Mouse (Mus musculus) megakaryocyte-erythroid progenitor cell, adult 5-6 weeks (primary cell): Measurements from ENCODE around the gene Zfx. TPM values are rescaled to one million over a fixed set of nuclear protein-coding genes. Genes with fewer than 3 reads are reported as not detected.

ENCODE experiments used
- ATAC-seq: replicated peaks from 2 replicates; pipeline ENCODE4 v1.8.0; 2016; ENCODE audit warnings: mild to moderate bottlenecking, inconsistent platforms; ENCODE audit not compliant: severe bottlenecking, poor library complexity, low FRiP score, low TSS enrichment
- total RNA-seq, 2 experiments: library from RNA; stranded (forward) in 1 of 2; stranded (reverse) in 1 of 2; fragments of 200-1000, 215-1000 nt in 1 of 2; fragments of >200 nt in 1 of 2; fragmentation: Nextera tagmentation in 1 of 2; gene quantifications; 2 replicates each; pipeline ENCODE4 v1.2.3; 2014 to 2017

The Zfx gene
- total RNA-seq, 2 experiments from 2014 or later, result 24.7 to 28.9 TPM

- ATAC-seq, result no peak
Measured at GRCm38 (mm10) chrX:94100561-94100960, 22.9 kb downstream of the Zfx start.

GRCm38 (mm10) chrX:94091001-94091400 is 32.5 kb downstream of the Zfx start:
- ATAC-seq, result no peak

GRCm38 (mm10) chrX:94061246-94061645 is 62.3 kb downstream of the Zfx start:
- no peak for ATAC-seq

GRCm38 (mm10) chrX:94060751-94061150 is 62.8 kb downstream of the Zfx start:
- ATAC-seq, result no peak

- ATAC-seq, result no peak
Measured at GRCm38 (mm10) chrX:94058748-94059147, 64.8 kb downstream of the Zfx start.

- no peak for ATAC-seq
Measured at GRCm38 (mm10) chrX:94049048-94049447, 74.5 kb downstream of the Zfx start.

- no peak for ATAC-seq
Measured at GRCm38 (mm10) chrX:94048048-94048447, 75.5 kb downstream of the Zfx start.

GRCm38 (mm10) chrX:94047381-94047780 is 76.1 kb downstream of the Zfx start:
- ATAC-seq, result no peak

- ATAC-seq, result peak; percentile 71; the same call in 1 of the 2 replicates
Measured at GRCm38 (mm10) chrX:94032937-94033336, 90.6 kb downstream of the Zfx start.

- no peak for ATAC-seq
Measured at GRCm38 (mm10) chrX:94030081-94030480, 93.4 kb downstream of the Zfx start.

Other genes with a start within 250 kb of the Zfx start
- gene AU015836, start 155.0 kb downstream of the Zfx start, total RNA-seq (2014; fragmentation: Nextera tagmentation), result not detected in 2 replicates
- not detected in 2 replicates for gene AU015836, start 155.0 kb downstream of the Zfx start, total RNA-seq (2017)
- 188 and 191 TPM in 2 replicates for gene Eif2s3x, start 89.2 kb upstream of the Zfx start, total RNA-seq (2014; fragmentation: Nextera tagmentation)
- 261 and 281 TPM in 2 replicates for gene Eif2s3x, start 89.2 kb upstream of the Zfx start, total RNA-seq (2017)
- 8.7 and 11.3 TPM in 2 replicates for gene Klhl15, start 110.9 kb upstream of the Zfx start, total RNA-seq (2014; fragmentation: Nextera tagmentation)
- 10.1 and 12.6 TPM in 2 replicates for gene Klhl15, start 110.9 kb upstream of the Zfx start, total RNA-seq (2017)
- gene Fam90a1b, start 243.1 kb upstream of the Zfx start, total RNA-seq (2014; fragmentation: Nextera tagmentation), result 0.31 TPM in 1 of 2 replicates, not detected in the other
- gene Fam90a1b, start 243.1 kb upstream of the Zfx start, total RNA-seq (2017), result not detected in 2 replicates
- 26.4 and 35.8 TPM in 2 replicates for gene Apoo, start 243.4 kb upstream of the Zfx start, total RNA-seq (2014; fragmentation: Nextera tagmentation)
- 18.4 and 31.8 TPM in 2 replicates for gene Apoo, start 243.4 kb upstream of the Zfx start, total RNA-seq (2017)